Mouse (Mus musculus): ENCODE measurements at regions not wholly inside any gene's neighbourhood (a gene's known extent, or its start where the extent isn't known, plus 50 kb on each side); places are given as distances from the start of the nearest gene placed in this dataset.

DNA sequence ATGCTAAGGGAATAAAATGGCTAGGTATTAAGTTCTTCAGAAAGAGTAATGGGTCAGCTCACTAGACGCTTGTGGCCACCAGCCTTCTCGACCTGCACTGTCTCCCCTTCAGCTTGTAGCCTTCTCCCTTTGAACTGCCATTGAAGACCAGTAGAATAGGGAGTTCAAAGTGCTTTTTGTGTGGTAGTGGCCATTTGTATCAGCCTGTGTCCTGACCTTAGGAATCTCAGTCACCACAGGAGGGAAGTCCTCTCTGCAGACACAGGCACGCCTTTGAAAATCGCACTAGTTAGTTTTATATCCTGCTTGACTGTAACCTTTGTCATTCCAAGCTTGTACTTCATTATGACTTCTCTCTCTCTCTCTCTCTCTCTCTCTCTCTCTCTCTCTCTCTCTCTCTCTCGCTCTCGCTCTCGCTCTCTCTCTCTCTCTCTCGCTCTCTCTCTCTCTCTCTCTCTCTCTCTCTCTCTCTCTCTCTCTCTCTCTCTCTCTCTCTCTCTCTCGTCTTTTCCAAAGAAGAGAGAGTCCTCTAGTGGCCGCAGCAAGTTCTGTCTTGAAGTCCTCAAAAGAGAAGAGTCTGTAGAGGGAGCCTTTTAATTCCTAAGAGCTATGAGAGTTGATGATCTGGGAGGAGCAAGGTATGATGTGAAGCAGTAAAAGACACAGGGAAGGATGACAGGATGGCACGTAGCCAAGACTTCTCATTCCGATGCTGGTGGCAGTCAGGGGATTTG is 147.6 kb upstream of the Usp25 start:
- 17% methylated on average over 7 of the region's 12 CpGs for WGBS
- Histone ChIP-seq H3K27me3 (ENCODE audit: control insufficient read depth, insufficient read depth, low read length) (no peaks in the 10 kb centered on the region), H3K4me1 (ENCODE audit: control insufficient read depth, insufficient read depth, low read length) (no peaks in the 10 kb centered on the region), H3K27ac (ENCODE audit: low read depth, low read length) (no peak overlapping the region), H3K4me2 (ENCODE audit: low read depth) (peak overlapping the region; percentile 26), H3K9me3 (ENCODE audit: control insufficient read depth, low read length) (no peaks in the 10 kb centered on the region), H3K4me3 (ENCODE audit: low read depth, low read length) (no peak overlapping the region), H3K9ac (ENCODE audit: low read length) (no peak overlapping the region), H3K36me3 (ENCODE audit: control insufficient read depth, insufficient read depth, low read length) (no peaks in the 10 kb centered on the region)
- DNase-seq (ENCODE audit: low spot score) (peak; percentile 27), ATAC-seq (ENCODE audit: insufficient read depth, low FRiP score, low TSS enrichment) (peak; percentile 49; the same call in 1 of the 2 replicates)

DNA sequence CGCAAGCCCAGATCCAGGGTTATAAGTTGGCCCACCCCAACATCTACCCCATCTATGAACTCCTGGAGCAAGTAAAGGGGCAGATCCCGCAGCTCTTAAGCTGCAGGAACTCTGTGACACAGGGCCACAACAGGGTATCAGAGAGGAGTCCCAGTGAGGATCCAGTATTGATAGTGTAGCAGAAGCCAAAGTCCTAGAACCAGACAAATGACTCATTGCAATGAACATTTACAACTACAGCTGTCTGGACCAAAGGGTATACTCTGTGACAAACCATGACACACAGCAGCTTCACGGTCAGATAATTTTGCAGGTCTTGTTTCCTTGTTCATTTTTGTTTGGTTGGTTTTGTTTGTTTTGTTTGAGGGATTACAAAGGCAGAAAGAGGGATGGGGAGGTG is 149.1 kb upstream of the Usp25 start:
- no peaks in the 10 kb centered on the region for H3K9me3 ChIP-seq (ENCODE audit: control insufficient read depth, low read length)
- H3K27me3 ChIP-seq (ENCODE audit: control insufficient read depth, insufficient read depth, low read length): no peaks in the 10 kb centered on the region
- no peak overlapping the region for H3K4me2 ChIP-seq (ENCODE audit: low read depth)
- no peak for DNase-seq (ENCODE audit: low spot score)
- H3K9ac ChIP-seq (ENCODE audit: low read length): no peak overlapping the region
- no peaks in the 10 kb centered on the region for H3K4me1 ChIP-seq (ENCODE audit: control insufficient read depth, insufficient read depth, low read length)
- no peak overlapping the region for H3K4me3 ChIP-seq (ENCODE audit: low read depth, low read length)
- no peak overlapping the region for H3K27ac ChIP-seq (ENCODE audit: low read depth, low read length)
- WGBS: 95% methylated on average over 3 of the region's 3 CpGs
- H3K36me3 ChIP-seq (ENCODE audit: control insufficient read depth, insufficient read depth, low read length): no peaks in the 10 kb centered on the region
- no peak for ATAC-seq (ENCODE audit: insufficient read depth, low FRiP score, low TSS enrichment)

DNA sequence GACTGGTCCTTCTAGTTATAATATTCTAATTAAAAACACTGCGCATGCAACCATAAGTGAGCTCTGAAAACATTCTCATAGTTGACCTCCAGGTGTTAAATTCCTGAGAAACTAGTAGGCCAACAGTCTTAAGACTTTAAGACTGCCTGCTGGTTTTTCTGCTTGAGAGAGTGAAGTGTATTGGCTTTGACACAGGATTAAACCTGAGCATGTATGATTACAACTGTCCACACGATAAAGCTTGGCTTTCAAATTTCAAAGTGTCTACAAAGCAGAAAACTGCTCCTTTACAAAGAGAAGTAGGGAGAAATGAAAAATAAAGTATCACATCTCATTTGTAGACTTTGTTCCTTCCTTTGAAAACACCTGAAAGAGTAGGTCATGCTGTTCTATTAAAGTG is 157.7 kb upstream of the Usp25 start:
- no peak overlapping the region for H3K27ac ChIP-seq (ENCODE audit: low read depth, low read length)
- H3K9me3 ChIP-seq (ENCODE audit: control insufficient read depth, low read length): no peaks in the 10 kb centered on the region
- 85% methylated on average over 2 of the region's 2 CpGs for WGBS
- H3K4me2 ChIP-seq (ENCODE audit: low read depth): no peak overlapping the region
- no peak for DNase-seq (ENCODE audit: low spot score)
- H3K36me3 ChIP-seq (ENCODE audit: control insufficient read depth, insufficient read depth, low read length): no peaks in the 10 kb centered on the region
- ATAC-seq (ENCODE audit: insufficient read depth, low FRiP score, low TSS enrichment): no peak
- no peaks in the 10 kb centered on the region for H3K4me1 ChIP-seq (ENCODE audit: control insufficient read depth, insufficient read depth, low read length)
- H3K4me3 ChIP-seq (ENCODE audit: low read depth, low read length): no peak overlapping the region
- H3K9ac ChIP-seq (ENCODE audit: low read length): no peak overlapping the region
- H3K27me3 ChIP-seq (ENCODE audit: control insufficient read depth, insufficient read depth, low read length): no peaks in the 10 kb centered on the region

DNA sequence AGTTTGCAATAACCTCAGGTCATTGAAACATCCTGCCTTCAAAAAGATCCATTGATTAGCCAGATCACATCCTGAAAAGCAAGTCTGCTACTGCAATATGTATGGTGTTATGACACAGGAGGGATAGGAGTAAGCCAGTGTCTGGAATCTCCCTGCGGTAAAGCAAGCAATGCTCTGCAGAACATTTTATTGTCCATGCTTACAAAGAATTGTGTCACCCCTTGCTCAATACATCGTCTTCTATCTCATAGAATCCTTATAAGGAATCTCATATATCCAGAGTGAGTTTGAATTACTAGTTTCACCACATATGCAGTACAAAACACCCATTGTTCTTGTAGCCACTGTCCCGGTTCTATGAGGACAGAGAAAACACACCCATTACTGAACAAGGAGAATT is 162.1 kb upstream of the Usp25 start:
- no peaks in the 10 kb centered on the region for H3K4me1 ChIP-seq (ENCODE audit: control insufficient read depth, insufficient read depth, low read length)
- ATAC-seq (ENCODE audit: insufficient read depth, low FRiP score, low TSS enrichment): no peak
- DNase-seq (ENCODE audit: low spot score): no peak
- no peaks in the 10 kb centered on the region for H3K9me3 ChIP-seq (ENCODE audit: control insufficient read depth, low read length)
- H3K27ac ChIP-seq (ENCODE audit: low read depth, low read length): no peak overlapping the region
- no peaks in the 10 kb centered on the region for H3K36me3 ChIP-seq (ENCODE audit: control insufficient read depth, insufficient read depth, low read length)
- H3K27me3 ChIP-seq (ENCODE audit: control insufficient read depth, insufficient read depth, low read length): no peaks in the 10 kb centered on the region
- no peak overlapping the region for H3K4me3 ChIP-seq (ENCODE audit: low read depth, low read length)
- no peak overlapping the region for H3K9ac ChIP-seq (ENCODE audit: low read length)
- WGBS: 68% methylated on average over 3 of the region's 3 CpGs
- no peak overlapping the region for H3K4me2 ChIP-seq (ENCODE audit: low read depth)

DNA sequence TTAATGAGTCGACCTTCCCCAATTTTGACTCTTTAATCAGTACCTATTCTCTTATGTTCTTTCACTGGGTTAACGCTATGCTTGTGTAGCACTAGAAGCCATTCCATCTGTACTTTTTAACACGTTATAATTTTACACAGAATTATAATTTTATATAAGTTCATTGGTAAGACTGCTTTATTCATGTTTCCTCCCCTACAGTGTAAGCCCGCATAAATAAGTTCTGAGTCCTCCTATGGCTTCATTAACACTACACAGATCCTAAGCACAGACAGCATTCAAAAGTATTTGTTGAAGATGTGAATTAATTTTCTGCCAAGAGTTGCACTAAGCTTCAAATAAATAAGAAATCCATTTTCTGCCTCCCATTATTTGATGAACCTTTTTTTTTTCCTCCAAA is 176.1 kb upstream of the Usp25 start:
- Histone ChIP-seq H3K4me2 (ENCODE audit: low read depth) (no peak overlapping the region), H3K9ac (ENCODE audit: low read length) (no peak overlapping the region), H3K27me3 (ENCODE audit: control insufficient read depth, insufficient read depth, low read length) (no peaks in the 10 kb centered on the region), H3K27ac (ENCODE audit: low read depth, low read length) (no peak overlapping the region), H3K36me3 (ENCODE audit: control insufficient read depth, insufficient read depth, low read length) (no peaks in the 10 kb centered on the region), H3K4me1 (ENCODE audit: control insufficient read depth, insufficient read depth, low read length) (no peaks in the 10 kb centered on the region), H3K9me3 (ENCODE audit: control insufficient read depth, low read length) (no peaks in the 10 kb centered on the region), H3K4me3 (ENCODE audit: low read depth, low read length) (no peak overlapping the region)
- WGBS: 85% methylated on average over 4 of the region's 4 CpGs
- ATAC-seq (ENCODE audit: insufficient read depth, low FRiP score, low TSS enrichment) (no peak), DNase-seq (ENCODE audit: low spot score) (no peak)

DNA sequence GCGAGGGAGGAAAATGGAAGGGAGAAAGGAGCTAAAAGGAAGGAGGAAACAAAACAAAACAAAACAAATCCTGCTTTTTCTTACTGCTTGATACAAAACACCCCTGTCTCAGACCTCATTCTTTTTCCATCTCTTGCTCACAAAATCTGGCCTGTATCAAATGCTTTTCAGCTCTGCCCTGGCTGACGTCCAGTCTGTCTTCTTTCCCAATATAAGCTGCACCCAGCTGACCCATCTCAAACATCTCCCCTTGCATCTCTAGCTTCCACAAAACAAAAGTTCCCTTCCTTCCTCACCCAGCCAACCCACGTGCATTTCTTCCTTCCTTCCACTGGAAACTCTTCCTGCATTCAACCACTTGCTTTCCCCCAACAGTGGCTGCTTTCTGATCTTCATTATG is 183.1 kb upstream of the Usp25 start:
- no peak overlapping the region for H3K27ac ChIP-seq (ENCODE audit: low read depth, low read length)
- WGBS: 54% methylated on average over 3 of the region's 3 CpGs
- H3K4me1 ChIP-seq (ENCODE audit: control insufficient read depth, insufficient read depth, low read length): no peaks in the 10 kb centered on the region
- no peaks in the 10 kb centered on the region for H3K36me3 ChIP-seq (ENCODE audit: control insufficient read depth, insufficient read depth, low read length)
- no peak overlapping the region for H3K4me3 ChIP-seq (ENCODE audit: low read depth, low read length)
- H3K9ac ChIP-seq (ENCODE audit: low read length): no peak overlapping the region
- H3K4me2 ChIP-seq (ENCODE audit: low read depth): no peak overlapping the region
- DNase-seq (ENCODE audit: low spot score): no peak
- ATAC-seq (ENCODE audit: insufficient read depth, low FRiP score, low TSS enrichment): no peak
- H3K27me3 ChIP-seq (ENCODE audit: control insufficient read depth, insufficient read depth, low read length): no peaks in the 10 kb centered on the region
- H3K9me3 ChIP-seq (ENCODE audit: control insufficient read depth, low read length): no peaks in the 10 kb centered on the region; the same call in 1 of the 2 replicates

DNA sequence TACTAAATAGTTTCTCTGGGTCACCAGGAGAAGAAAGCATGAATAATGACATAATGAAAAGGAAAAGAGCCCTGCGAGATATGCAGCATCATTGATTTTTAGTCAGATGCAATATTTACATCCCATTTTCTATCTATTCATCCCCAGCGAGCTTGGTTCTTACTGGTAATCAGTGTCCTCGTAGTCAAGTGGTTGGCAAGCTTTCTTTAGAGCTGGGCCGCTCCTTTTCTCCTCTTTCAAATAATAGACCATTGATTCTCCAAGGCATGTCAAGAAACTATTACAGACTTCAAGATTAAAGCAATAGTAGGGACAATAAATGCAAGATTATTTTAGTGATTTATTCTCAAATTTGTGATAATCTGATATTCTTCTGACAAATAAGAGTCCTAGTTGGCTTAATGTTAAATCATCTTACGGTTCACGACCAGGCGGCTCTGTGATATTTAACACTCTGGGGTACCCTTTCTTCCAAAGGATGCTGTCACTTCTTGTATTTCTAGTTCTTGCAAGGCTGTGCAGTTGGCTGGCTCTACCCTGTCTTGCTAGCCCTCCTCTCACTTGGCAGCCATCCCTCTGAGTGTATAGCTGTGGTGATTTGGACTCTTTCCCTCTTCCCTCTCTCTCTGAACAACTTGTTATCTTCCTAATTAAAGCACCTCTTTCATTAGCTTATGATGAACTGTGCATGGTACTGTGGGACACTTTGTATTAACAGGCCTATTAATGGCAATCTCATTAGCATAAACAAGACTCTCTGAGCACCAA is 185.6 kb upstream of the Usp25 start:
- no peaks in the 10 kb centered on the region for H3K27me3 ChIP-seq (ENCODE audit: control insufficient read depth, insufficient read depth, low read length)
- H3K9ac ChIP-seq (ENCODE audit: low read length): no peak overlapping the region
- no peaks in the 10 kb centered on the region for H3K36me3 ChIP-seq (ENCODE audit: control insufficient read depth, insufficient read depth, low read length)
- DNase-seq (ENCODE audit: low spot score) (no peak), ATAC-seq (ENCODE audit: insufficient read depth, low FRiP score, low TSS enrichment) (no peak)
- H3K9me3 ChIP-seq (ENCODE audit: control insufficient read depth, low read length): no peaks in the 10 kb centered on the region; the same call in 1 of the 2 replicates
- H3K4me1 ChIP-seq (ENCODE audit: control insufficient read depth, insufficient read depth, low read length): no peaks in the 10 kb centered on the region
- no peak overlapping the region for H3K4me2 ChIP-seq (ENCODE audit: low read depth)
- WGBS: 93% methylated on average over 7 of the region's 7 CpGs
- H3K4me3 ChIP-seq (ENCODE audit: low read depth, low read length): no peak overlapping the region
- no peak overlapping the region for H3K27ac ChIP-seq (ENCODE audit: low read depth, low read length)

DNA sequence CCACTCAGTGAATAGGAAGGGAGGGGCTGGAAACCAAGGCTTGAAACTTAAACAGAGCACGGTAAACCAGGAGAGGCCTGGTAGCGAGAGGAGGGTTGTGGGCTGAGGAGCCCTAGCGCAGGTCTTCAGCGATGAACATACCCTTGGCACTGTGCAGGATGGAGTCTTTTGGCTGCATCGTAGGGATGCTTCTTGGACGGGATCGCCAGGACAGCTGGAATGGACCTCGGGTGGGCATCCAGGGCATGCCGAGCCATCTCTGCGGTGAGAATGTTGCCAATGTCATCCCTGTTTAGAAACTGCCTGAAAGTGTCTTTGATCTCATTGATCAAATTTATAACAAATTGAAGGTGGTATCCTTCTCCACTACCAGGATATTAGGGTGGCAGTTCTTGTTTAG is 192.2 kb upstream of the Usp25 start:
- ATAC-seq (ENCODE audit: insufficient read depth, low FRiP score, low TSS enrichment): no peak
- no peak overlapping the region for H3K4me3 ChIP-seq (ENCODE audit: low read depth, low read length)
- H3K27ac ChIP-seq (ENCODE audit: low read depth, low read length): no peak overlapping the region
- H3K9ac ChIP-seq (ENCODE audit: low read length): no peak overlapping the region
- H3K27me3 ChIP-seq (ENCODE audit: control insufficient read depth, insufficient read depth, low read length): no peaks in the 10 kb centered on the region
- no peaks in the 10 kb centered on the region for H3K4me1 ChIP-seq (ENCODE audit: control insufficient read depth, insufficient read depth, low read length)
- H3K4me2 ChIP-seq (ENCODE audit: low read depth): no peak overlapping the region
- H3K9me3 ChIP-seq (ENCODE audit: control insufficient read depth, low read length): no peaks in the 10 kb centered on the region; the same call in 1 of the 2 replicates
- 93% methylated on average over 10 of the region's 10 CpGs for WGBS
- DNase-seq (ENCODE audit: low spot score): no peak
- H3K36me3 ChIP-seq (ENCODE audit: control insufficient read depth, insufficient read depth, low read length): no peaks in the 10 kb centered on the region

All from neural tube, embryonic 11.5 days (tissue).